Mouse (Mus musculus) intestine, postnatal 0 days (tissue): ENCODE results near the gene Llph. TPM values are rescaled to one million over a fixed set of nuclear protein-coding genes. Genes with fewer than 3 reads are reported as not detected.

Experiments used
- ATAC-seq: fragments of 200-750 bp; cut with Nextera tagmentation; 2 replicates; pipeline ENCODE4 v1.8.0; 2017; ENCODE audit warnings: mild to moderate bottlenecking, moderate TSS enrichment, moderate library complexity
- H3K27ac ChIP-seq: fragments of 300-500 bp; sonication (generic); 2 replicates; pipeline ENCODE4 v1.5.1; 2014; ENCODE audit warnings: mild to moderate bottlenecking, low read depth, low read length, moderate library complexity
- H3K27me3 ChIP-seq: fragments of 300-500 bp; sonication (generic); replicated peaks from 2 replicates; pipeline ENCODE4 v1.6.1; 2014; ENCODE audit warnings: low read length, mixed read lengths; ENCODE audit not compliant: control insufficient read depth, insufficient read depth
- H3K36me3 ChIP-seq: fragments of 300-500 bp; sonication (generic); 2 replicates; pipeline ENCODE4 v1.6.1; 2014; ENCODE audit warnings: mild to moderate bottlenecking, moderate library complexity; ENCODE audit not compliant: control insufficient read depth, insufficient read depth
- H3K4me1 ChIP-seq: fragments of 300-500 bp; sonication (generic); replicated peaks from 2 replicates; pipeline ENCODE4 v1.6.1; 2014; ENCODE audit warnings: antibody characterized with exemption, low read length, mixed read lengths; ENCODE audit not compliant: control insufficient read depth, insufficient read depth
- H3K4me2 ChIP-seq: fragments of 300-500 bp; sonication (generic); replicated peaks from 2 replicates; pipeline ENCODE4 v1.6.1; 2014; ENCODE audit warnings: low read depth, mild to moderate bottlenecking, moderate library complexity
- H3K4me3 ChIP-seq: fragments of 300-500 bp; sonication (generic); 2 replicates; pipeline ENCODE4 v1.5.1; 2014; ENCODE audit warnings: low read depth, low read length
- H3K9ac ChIP-seq: fragments of 300-500 bp; sonication (generic); 2 replicates; pipeline ENCODE4 v1.6.1; 2014; ENCODE audit warnings: mild to moderate bottlenecking, low read depth, low read length
- H3K9me3 ChIP-seq: fragments of 300-500 bp; sonication (generic); 2 replicates; pipeline ENCODE4 v1.6.1; 2016; ENCODE audit warnings: mixed run types; ENCODE audit not compliant: control insufficient read depth
- CTCF ChIP-seq: sonication (generic); IDR thresholded peaks from 2 replicates; pipeline ENCODE4 v1.5.1; 2016; ENCODE audit warnings: low read depth, mild to moderate bottlenecking, control low read depth, antibody characterized with exemption, moderate library complexity
- WGBS: fragments of 180-500 bp; shearing (Covaris S2); extraction: QIAGEN DNeasy Blood & Tissue Kit; methylation state at CpG from one replicate; pipeline ENCODE4 v1.1.7; 2014; 5-methylcytosine and 5-hydroxymethylcytosine counted together
- polyA plus RNA-seq: library from polyadenylated mRNA; unstranded; fragments of >200 nt; fragmentation: Nextera tagmentation; extraction: Ambion mirVana; gene quantifications from 2 replicates; pipeline ENCODE4 v1.2.1, GENCODE M21; 2015

Llph gene
- polyA plus RNA-seq: 40.6 and 49.3 TPM in 2 replicates

- Histone ChIP-seq H3K4me3 (peak within 1 kb of the TSS; percentile 98), H3K36me3 (peaks cover 24% of the 10 kb centered on the region), H3K27me3 (no peaks in the 10 kb centered on the region), H3K4me2 (peak within 1 kb of the TSS; percentile 80), H3K27ac (peak within 1 kb of the TSS; percentile 82), H3K9me3 (no peaks in the 10 kb centered on the region), H3K4me1 (no peaks in the 10 kb centered on the region), H3K9ac (peak within 1 kb of the TSS; percentile 82)
- TF ChIP-seq CTCF: no peak
- WGBS: under 1% methylated on average over 57 of the region's 57 CpGs
- peak; percentile 91 for ATAC-seq
These were observed at the start of gene Llph for GRCm38 (mm10) chr10:120226871-120227661. Llph (plus strand) TSS chr10:120227070.

GRCm38 (mm10) chr10:120182887-120183286 lies 44.0 kb upstream of the Llph start:
- no peaks in the 10 kb centered on the region for H3K4me1 ChIP-seq
- 88% methylated on average over 1 of the region's 1 CpGs for WGBS
- peak; percentile 64 for TF ChIP-seq CTCF
- H3K27ac ChIP-seq: no peak overlapping the region
- no peaks in the 10 kb centered on the region for H3K9me3 ChIP-seq
- H3K4me3 ChIP-seq: no peak overlapping the region
- no peak for ATAC-seq
- no peaks in the 10 kb centered on the region for H3K36me3 ChIP-seq
- H3K4me2 ChIP-seq: no peak overlapping the region
- H3K27me3 ChIP-seq: no peaks in the 10 kb centered on the region
- H3K9ac ChIP-seq: no peak overlapping the region

- no peak overlapping the region for H3K9ac ChIP-seq
- 55% methylated on average over 2 of the region's 2 CpGs for WGBS
- H3K36me3 ChIP-seq: no peaks in the 10 kb centered on the region
- no peaks in the 10 kb centered on the region for H3K9me3 ChIP-seq
- no peak overlapping the region for H3K4me3 ChIP-seq
- no peaks in the 10 kb centered on the region for H3K4me1 ChIP-seq
- no peak for ATAC-seq
- no peak overlapping the region for H3K4me2 ChIP-seq
- TF ChIP-seq CTCF: no peak
- no peak overlapping the region for H3K27ac ChIP-seq
- H3K27me3 ChIP-seq: no peaks in the 10 kb centered on the region
These were observed 43.5 kb upstream of the Llph start for GRCm38 (mm10) chr10:120183342-120183741.

- no peak for ATAC-seq
- no peaks in the 10 kb centered on the region for H3K27me3 ChIP-seq
- H3K4me2 ChIP-seq: no peak overlapping the region
- no peak overlapping the region for H3K9ac ChIP-seq
- WGBS: 36% methylated on average over 2 of the region's 2 CpGs
- no peaks in the 10 kb centered on the region for H3K36me3 ChIP-seq
- H3K9me3 ChIP-seq: no peaks in the 10 kb centered on the region
- no peak for TF ChIP-seq CTCF
- no peak overlapping the region for H3K4me3 ChIP-seq
- no peak overlapping the region for H3K27ac ChIP-seq
- H3K4me1 ChIP-seq: no peaks in the 10 kb centered on the region
These were observed 38.4 kb upstream of the Llph start for GRCm38 (mm10) chr10:120188513-120188912.

- ATAC-seq: no peak
- Histone ChIP-seq H3K4me1 (no peaks in the 10 kb centered on the region), H3K36me3 (no peaks in the 10 kb centered on the region), H3K27me3 (no peaks in the 10 kb centered on the region), H3K9ac (no peak overlapping the region), H3K4me3 (no peak overlapping the region), H3K9me3 (no peaks in the 10 kb centered on the region), H3K4me2 (no peak overlapping the region), H3K27ac (no peak overlapping the region)
- TF ChIP-seq CTCF: no peak
- 71% methylated on average over 11 of the region's 11 CpGs for WGBS
These were observed 37.6 kb upstream of the Llph start for GRCm38 (mm10) chr10:120189276-120189675.

GRCm38 (mm10) chr10:120189782-120190181 lies 37.1 kb upstream of the Llph start:
- no peak for TF ChIP-seq CTCF
- no peaks in the 10 kb centered on the region for H3K4me1 ChIP-seq
- H3K27ac ChIP-seq: no peak overlapping the region
- 43% methylated on average over 6 of the region's 6 CpGs for WGBS
- ATAC-seq: no peak
- no peak overlapping the region for H3K4me3 ChIP-seq
- H3K9ac ChIP-seq: no peak overlapping the region
- H3K9me3 ChIP-seq: no peaks in the 10 kb centered on the region
- H3K27me3 ChIP-seq: no peaks in the 10 kb centered on the region
- no peaks in the 10 kb centered on the region for H3K36me3 ChIP-seq
- no peak overlapping the region for H3K4me2 ChIP-seq
